Mouse (Mus musculus) liver, adult 2 months (tissue): Measurements from ENCODE around the gene Pnma1.

Source experiments
- CTCF ChIP-seq: fragments of 200-500 bp; IDR thresholded peaks from 2 replicates; pipeline ENCODE4 v1.5.1; 2011; ENCODE audit warnings: low read depth, low read length, control low read depth
- POLR2A ChIP-seq: fragments of 200-500 bp; IDR thresholded peaks from 2 replicates; pipeline ENCODE4 v1.6.1; 2011; ENCODE audit warnings: low read length, control low read depth; ENCODE audit not compliant: insufficient read depth; ENCODE audit errors: extremely low read depth

GRCm38 (mm10) chr12:84128576-84128975 is 19.7 kb downstream of the Pnma1 start:
- no peak for TF ChIP-seq CTCF
- no peak for TF ChIP-seq POLR2A
